Mouse (Mus musculus): ENCODE results near the gene Klf7. TPM values are rescaled to one million over a fixed set of nuclear protein-coding genes. Genes with fewer than 3 reads are reported as not detected.

The Klf7 gene
- total RNA-seq, 2 experiments from 2014 or later, result 30.1 to 31.9 TPM

DNA sequence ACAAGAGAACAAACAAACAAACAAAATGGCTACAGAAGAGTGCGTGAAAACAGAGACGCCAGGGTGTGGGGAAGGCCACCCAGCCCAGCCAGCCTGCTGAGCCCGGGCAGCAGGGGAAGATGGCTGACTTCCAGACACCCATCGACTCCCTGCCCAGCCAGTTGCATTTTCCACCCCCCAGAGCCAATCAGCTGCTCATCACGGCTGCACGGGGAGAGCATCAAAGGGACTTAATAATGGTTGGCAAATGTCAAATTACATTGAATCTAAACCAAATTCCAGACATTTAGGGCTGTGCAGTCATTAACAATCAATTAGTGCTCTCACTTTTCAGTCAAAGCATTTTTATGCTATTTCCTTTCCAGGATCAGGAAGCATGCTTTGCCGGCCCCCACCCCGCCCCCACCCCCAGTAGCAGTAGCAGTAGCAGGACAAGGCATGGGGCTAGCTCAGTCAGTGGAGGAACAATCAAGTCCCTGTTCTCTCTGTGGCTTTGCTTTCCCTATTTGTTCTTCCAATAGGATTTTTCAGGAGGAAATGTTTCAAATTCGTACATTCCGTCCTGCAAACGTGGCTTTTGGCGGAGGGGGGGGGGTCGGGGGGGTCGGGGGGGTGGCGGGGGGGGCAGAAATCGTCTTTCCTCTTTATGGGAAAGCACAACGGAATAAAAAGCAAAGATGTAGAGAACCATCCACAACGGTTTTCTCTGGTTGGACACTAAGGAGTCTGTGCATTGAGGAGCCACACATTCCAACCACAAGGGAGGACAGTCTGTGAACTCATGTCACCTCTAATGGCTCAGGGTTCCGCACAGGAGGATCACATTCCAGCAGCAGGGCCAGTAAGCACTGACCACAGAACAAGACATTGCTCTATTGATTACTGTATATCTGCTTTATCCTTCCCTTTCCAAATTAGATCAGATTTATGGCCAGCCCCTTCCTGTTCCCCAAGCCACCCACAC lies 101.1 kb downstream of the Klf7 start:
- H3K4me3 ChIP-seq, result peak overlapping the region; percentile 44
- H3K27ac ChIP-seq, result peak overlapping the region; percentile 80
- peak; percentile 43 to 60 for DNase-seq (ENCODE audit: low spot score in 2 of 2)
- TF ChIP-seq CTCF (conservative IDR thresholded peaks at IDR 0.05), result peak; percentile 23; the same call in 1 of the 2 replicates

- no peak for DNase-seq (ENCODE audit: low spot score in 2 of 2)
- peak overlapping the region; percentile 69; the same call in 1 of the 2 replicates for H3K27ac ChIP-seq
- H3K4me3 ChIP-seq, result no peak overlapping the region; the same call in 1 of the 2 replicates
- TF ChIP-seq CTCF (conservative IDR thresholded peaks at IDR 0.05), result no peak
Observed at GRCm38 (mm10) chr1:64019127-64019635, 102.9 kb downstream of the Klf7 start.

GRCm38 (mm10) chr1:64018466-64019077 lies 103.5 kb downstream of the Klf7 start:
- no peak for DNase-seq (ENCODE audit: low spot score in 2 of 2)
- no peak for TF ChIP-seq CTCF (conservative IDR thresholded peaks at IDR 0.05)
- Histone ChIP-seq H3K4me3 (peak overlapping the region; percentile 11; the same call in 1 of the 2 replicates), H3K27ac (peak overlapping the region; percentile 69; the same call in 1 of the 2 replicates)

DNA sequence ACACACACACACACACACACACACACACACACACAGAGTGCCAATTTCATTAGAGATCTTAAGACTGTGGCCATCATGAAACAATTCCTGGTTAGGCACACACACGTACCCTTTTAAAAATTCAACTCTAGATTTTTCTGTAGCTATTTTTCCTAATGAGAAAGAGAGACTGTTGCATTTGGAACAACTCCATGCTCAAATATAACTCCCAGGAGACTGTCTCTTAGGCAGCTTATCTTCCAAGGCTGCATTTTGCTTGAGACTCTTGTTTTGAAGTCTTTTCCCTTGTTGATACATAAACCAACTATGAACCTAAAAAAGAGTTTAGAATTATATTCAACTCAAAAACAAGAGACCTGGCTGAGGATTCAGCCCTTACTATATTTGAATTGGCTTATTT lies 108.0 kb downstream of the Klf7 start:
- Histone ChIP-seq H3K27ac (peak overlapping the region; percentile 19; the same call in 1 of the 2 replicates), H3K4me3 (no peak overlapping the region)
- TF ChIP-seq CTCF (conservative IDR thresholded peaks at IDR 0.05), result no peak
- DNase-seq (ENCODE audit: low spot score in 2 of 2), result no peak

GRCm38 (mm10) chr1:64008994-64009393 lies 113.1 kb downstream of the Klf7 start:
- no peak for DNase-seq (ENCODE audit: low spot score in 2 of 2)
- Histone ChIP-seq H3K27ac (no peak overlapping the region), H3K4me3 (no peak overlapping the region)
- no peak for TF ChIP-seq CTCF (conservative IDR thresholded peaks at IDR 0.05)

DNA sequence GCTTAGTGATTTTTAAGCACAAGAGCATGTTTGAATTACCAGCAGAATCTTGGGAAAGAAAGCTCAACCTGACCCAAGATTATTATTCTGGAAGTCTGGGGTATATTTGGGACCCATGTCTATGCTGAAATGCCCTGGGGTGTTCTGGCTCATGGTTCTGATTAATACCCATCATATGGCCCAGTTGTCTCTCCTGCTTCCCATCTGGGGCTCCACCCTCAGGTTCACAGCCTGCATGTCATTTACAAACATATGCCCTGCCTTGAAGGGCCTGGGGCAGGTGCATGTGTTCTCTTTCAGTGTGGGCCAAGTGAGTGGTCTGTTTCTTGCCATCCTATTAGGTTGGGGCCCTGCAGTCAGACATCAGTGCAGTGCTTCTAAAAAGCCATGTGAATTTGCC lies 114.1 kb downstream of the Klf7 start:
- no peak for TF ChIP-seq CTCF (conservative IDR thresholded peaks at IDR 0.05)
- Histone ChIP-seq H3K27ac (no peak overlapping the region), H3K4me3 (no peak overlapping the region)
- DNase-seq (ENCODE audit: low spot score in 2 of 2), result no peak

DNA sequence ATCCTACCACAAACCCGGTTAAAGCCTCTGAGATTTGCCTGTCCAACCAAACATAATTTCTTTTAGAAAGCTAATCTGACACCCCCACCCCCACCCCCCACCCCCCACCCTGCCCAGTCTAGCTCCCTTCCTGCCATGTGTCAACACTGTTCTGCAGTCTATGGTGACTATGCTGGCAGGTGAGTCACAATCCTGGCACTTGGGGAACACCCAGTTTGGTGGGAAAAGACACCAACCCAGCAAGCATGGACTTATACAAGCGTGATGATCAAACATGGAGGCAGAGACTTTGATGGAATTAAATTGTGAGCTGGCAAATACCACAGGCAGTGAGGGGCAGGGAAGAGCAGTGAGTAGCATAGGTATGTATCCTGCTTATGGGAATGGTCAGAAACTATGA lies 116.9 kb downstream of the Klf7 start:
- H3K27ac ChIP-seq, result no peak overlapping the region
- TF ChIP-seq CTCF (conservative IDR thresholded peaks at IDR 0.05), result no peak
- no peak for DNase-seq (ENCODE audit: low spot score in 2 of 2)

GRCm38 (mm10) chr1:64003525-64004291 lies 118.4 kb downstream of the Klf7 start:
- Histone ChIP-seq H3K4me3 (no peak overlapping the region), H3K27ac (no peak overlapping the region)
- DNase-seq (ENCODE audit: low spot score in 2 of 2), result no peak
- no peak for TF ChIP-seq CTCF (conservative IDR thresholded peaks at IDR 0.05)

More for the DNA sequence above, 116.9 kb downstream of the Klf7 start:
- no peak overlapping the region for H3K4me3 ChIP-seq

DNA sequence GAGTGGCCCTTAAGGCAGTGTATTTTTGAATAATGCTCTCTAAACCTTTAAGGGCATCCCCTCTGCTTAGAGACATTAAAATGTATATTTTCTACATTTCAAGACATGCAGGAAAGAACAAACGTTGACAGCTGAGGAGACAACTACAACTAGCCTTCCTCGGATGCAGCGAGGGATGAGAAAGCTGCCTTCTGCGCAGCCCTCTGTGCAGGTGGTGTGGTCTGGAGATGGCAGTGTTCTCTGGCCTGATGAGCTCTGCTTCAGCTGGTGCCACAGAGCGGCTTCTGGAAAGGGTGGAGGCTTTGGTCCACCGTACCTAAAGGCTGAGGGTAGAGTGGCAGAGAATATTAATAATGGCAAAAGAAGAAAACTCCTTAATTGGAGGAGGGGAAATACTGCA lies 120.0 kb downstream of the Klf7 start:
- no peak overlapping the region for H3K27ac ChIP-seq
- no peak for TF ChIP-seq CTCF (conservative IDR thresholded peaks at IDR 0.05)
- no peak for DNase-seq (ENCODE audit: low spot score in 2 of 2)
- H3K4me3 ChIP-seq, result no peak overlapping the region

DNA sequence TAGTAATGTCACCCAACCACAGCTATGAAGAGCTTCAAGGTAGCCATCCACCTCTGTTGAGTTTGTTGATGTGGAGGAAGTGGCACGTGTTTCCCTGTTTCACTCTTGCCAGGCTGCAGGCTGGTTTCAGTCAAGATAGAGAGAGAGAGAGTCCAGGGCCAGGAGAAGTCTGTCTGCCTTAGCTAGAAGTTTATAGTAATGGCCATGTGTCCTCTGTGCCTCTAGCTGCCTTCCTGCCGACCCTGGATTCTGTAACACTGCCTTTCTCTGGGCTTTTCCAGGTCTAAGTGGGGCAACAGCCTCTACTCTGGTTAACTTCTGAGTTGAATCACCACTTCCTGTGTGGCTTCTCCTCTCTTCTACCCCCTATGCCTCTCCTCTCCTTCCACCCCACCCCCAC lies 121.5 kb downstream of the Klf7 start:
- Histone ChIP-seq H3K27ac (no peak overlapping the region), H3K4me3 (no peak overlapping the region)
- DNase-seq (ENCODE audit: low spot score in 2 of 2), result no peak
- no peak for TF ChIP-seq CTCF (conservative IDR thresholded peaks at IDR 0.05)

- DNase-seq (ENCODE audit: low spot score in 2 of 2), result peak in 1 of 2 experiments; percentile 13
- Histone ChIP-seq H3K27ac (peak overlapping the region; percentile 46), H3K4me3 (no peak overlapping the region)
- no peak for TF ChIP-seq CTCF (conservative IDR thresholded peaks at IDR 0.05)
Observed at GRCm38 (mm10) chr1:63999481-63999880, 122.6 kb downstream of the Klf7 start.

DNA sequence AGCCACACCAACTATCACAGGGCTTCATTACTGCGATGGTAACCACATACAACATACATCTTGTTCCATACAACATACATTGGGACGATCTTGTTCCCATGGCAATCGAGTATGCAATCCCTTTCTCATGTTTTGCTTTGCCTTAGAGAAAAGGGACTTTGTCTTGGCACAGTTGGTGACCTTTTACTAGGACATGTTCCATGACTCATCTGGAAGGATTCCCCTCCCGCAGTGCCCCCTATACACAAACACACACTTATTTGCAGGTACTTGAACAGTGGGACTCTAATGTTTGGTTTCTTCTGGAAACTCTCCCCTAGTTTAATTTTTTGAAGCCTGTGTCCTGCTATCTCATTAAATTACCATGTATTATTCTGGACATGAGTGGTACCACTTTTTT lies 123.2 kb downstream of the Klf7 start:
- no peak for TF ChIP-seq CTCF (conservative IDR thresholded peaks at IDR 0.05)
- H3K27ac ChIP-seq, result peak overlapping the region; percentile 46
- no peak overlapping the region for H3K4me3 ChIP-seq
- DNase-seq (ENCODE audit: low spot score in 2 of 2), result no peak

Data from layer of hippocampus, adult 2 months (tissue).